Mouse (Mus musculus) CD8-positive naive resting alpha-beta T cell, adult 57 days (primary cell): ENCODE data around the gene Olfr1226. TPM values are rescaled to one million over a fixed set of nuclear protein-coding genes. Genes with fewer than 3 reads are reported as not detected.

ENCODE experiments used
- total RNA-seq: library from RNA; stranded (reverse); gene quantifications from one replicate; pipeline ENCODE4 v1.2.4, GENCODE M21; 2023

Olfr1226 gene
- total RNA-seq = not detected

GRCm38 (mm10) chr2:89199948-89200347, at the start of gene Olfr1226:
TSS of gene Olfr1226 (minus strand) at chr2:89200048.

GRCm38 (mm10) chr2:89174569-89174968, 25.3 kb downstream of the Olfr1226 start, which contains the start of gene Olfr1225:
TSS of gene Olfr1225 (minus strand) at chr2:89174669.

GRCm38 (mm10) chr2:89163991-89164390, 35.9 kb downstream of the Olfr1226 start, which contains the start of gene Olfr1224-ps1:
TSS of gene Olfr1224-ps1 (minus strand) at chr2:89164091.

GRCm38 (mm10) chr2:89151460-89151859, 48.4 kb downstream of the Olfr1226 start, which contains the start of gene Olfr1223:
TSS of gene Olfr1223 (minus strand) at chr2:89151560.

Other genes with a start within 250 kb of the Olfr1226 start
- gene Olfr1212, start 246.1 kb downstream of the Olfr1226 start, total RNA-seq = not detected
- not detected for gene Gm13762, start 219.8 kb downstream of the Olfr1226 start, total RNA-seq
- gene Olfr1214, start 207.4 kb downstream of the Olfr1226 start, total RNA-seq = not detected
- gene Olfr1215, start 193.1 kb downstream of the Olfr1226 start, total RNA-seq = not detected
- gene Olfr1216, start 181.7 kb downstream of the Olfr1226 start, total RNA-seq = not detected
- gene Olfr1217, start 168.0 kb downstream of the Olfr1226 start, total RNA-seq = not detected
- not detected for gene Olfr1218, start 138.9 kb downstream of the Olfr1226 start, total RNA-seq
- gene Olfr1219, start 116.5 kb downstream of the Olfr1226 start, total RNA-seq = not detected
- not detected for gene Olfr1220, start 93.2 kb downstream of the Olfr1226 start, total RNA-seq
- not detected for gene Olfr1221, start 82.8 kb downstream of the Olfr1226 start, total RNA-seq
- gene Olfr1222, start 67.0 kb downstream of the Olfr1226 start, total RNA-seq = not detected
- not detected for gene Olfr1223, start 48.5 kb downstream of the Olfr1226 start, total RNA-seq
- gene Olfr1224-ps1, start 36.0 kb downstream of the Olfr1226 start, total RNA-seq = not detected
- gene Olfr1225, start 25.4 kb downstream of the Olfr1226 start, total RNA-seq = not detected
- gene Olfr1228, start 54.0 kb upstream of the Olfr1226 start, total RNA-seq = not detected
- gene Olfr1229, start 88.0 kb upstream of the Olfr1226 start, total RNA-seq = not detected
- not detected for gene Olfr1230, start 97.2 kb upstream of the Olfr1226 start, total RNA-seq
- not detected for gene Olfr1231, start 107.0 kb upstream of the Olfr1226 start, total RNA-seq
- not detected for gene Olfr1232, start 129.6 kb upstream of the Olfr1226 start, total RNA-seq
- not detected for gene Olfr1233, start 142.3 kb upstream of the Olfr1226 start, total RNA-seq
- gene Olfr1234, start 164.8 kb upstream of the Olfr1226 start, total RNA-seq = not detected
- not detected for gene Olfr1238, start 209.6 kb upstream of the Olfr1226 start, total RNA-seq
- not detected for gene Olfr1239, start 220.4 kb upstream of the Olfr1226 start, total RNA-seq
- not detected for gene Olfr1240, start 243.0 kb upstream of the Olfr1226 start, total RNA-seq